Mouse (Mus musculus) cerebellum, adult 2 months (tissue): ENCODE data around the gene Pax4. TPM values are rescaled to one million over a fixed set of nuclear protein-coding genes. Genes with fewer than 3 reads are reported as not detected.
A peak's percentile ranks its signal among the peaks of the same experiment; 100 is the strongest.

Source experiments
- DNase-seq, 2 experiments: peaks; one replicate each; pipeline ENCODE4 v3.0.0; 2021
- H3K27ac ChIP-seq: fragments of 200-500 bp; 2 replicates; pipeline ENCODE4 v1.5.1; 2012; ENCODE audit warnings: low read length, control low read depth, inconsistent platforms; ENCODE audit not compliant: insufficient read depth
- H3K27me3 ChIP-seq: fragments of 200-500 bp; 2 replicates; pipeline ENCODE4 v1.6.1; 2012; ENCODE audit warnings: inconsistent platforms, mild to moderate bottlenecking, low read length, moderate library complexity; ENCODE audit not compliant: control insufficient read depth, insufficient read depth
- H3K4me1 ChIP-seq: fragments of 200-500 bp; 2 replicates; pipeline ENCODE4 v1.6.1; 2011; ENCODE audit warnings: low read length; ENCODE audit not compliant: control insufficient read depth, insufficient read depth
- H3K4me3 ChIP-seq: fragments of 200-500 bp; replicated peaks from 2 replicates; pipeline ENCODE3; 2011; ENCODE audit warnings: mild to moderate bottlenecking, low read depth, low read length, control low read depth; ENCODE audit not compliant: insufficient read depth
- CTCF ChIP-seq: fragments of 200-500 bp; IDR thresholded peaks from 2 replicates; pipeline ENCODE4 v1.5.1; 2011; ENCODE audit warnings: low read depth, mild to moderate bottlenecking, control low read depth, low read length, moderate library complexity, borderline replicate concordance; ENCODE audit not compliant: insufficient read depth
- POLR2A ChIP-seq: fragments of 200-500 bp; IDR thresholded peaks from 2 replicates; pipeline ENCODE4 v1.6.1; 2011; ENCODE audit warnings: low read length, control low read depth, borderline replicate concordance; ENCODE audit not compliant: insufficient read depth
- whole genome bisulfite sequencing: fragments of 180-500 bp; shearing (Covaris S2); methylation state at CpG from one replicate; pipeline ENCODE4 v1.1.7; 2018; 5-methylcytosine and 5-hydroxymethylcytosine counted together
- polyA plus RNA-seq: library from polyadenylated mRNA; depleted of rRNA; stranded (reverse); fragments of >200 nt; gene quantifications from 2 replicates; pipeline ENCODE4 v1.2.3, GENCODE M21; 2012

Pax4 gene
- polyA plus RNA-seq, 1 experiment = not detected

GRCm38 (mm10) chr6:28470017-28470602 is 21.0 kb upstream of the Pax4 start:
- TF ChIP-seq POLR2A (no peak), CTCF (no peak)
- Histone ChIP-seq H3K27me3 (no peaks in the 10 kb centered on the region), H3K4me3 (no peak overlapping the region), H3K27ac (no peak overlapping the region), H3K4me1 (no peaks in the 10 kb centered on the region)
- no peak for DNase-seq
- WGBS = 65% methylated on average over 4 of the region's 4 CpGs

GRCm38 (mm10) chr6:28464630-28465029 is 15.5 kb upstream of the Pax4 start:
- no peaks in the 10 kb centered on the region for H3K4me1 ChIP-seq
- H3K4me3 ChIP-seq = no peak overlapping the region
- no peaks in the 10 kb centered on the region for H3K27me3 ChIP-seq
- H3K27ac ChIP-seq = no peak overlapping the region
- 69% methylated on average over 6 of the region's 6 CpGs for WGBS
- DNase-seq = no peak
- TF ChIP-seq CTCF = no peak
- TF ChIP-seq POLR2A = no peak

GRCm38 (mm10) chr6:28460534-28460933 is 11.4 kb upstream of the Pax4 start:
- no peaks in the 10 kb centered on the region for H3K27me3 ChIP-seq
- DNase-seq = peak; percentile 80 to 84
- 7% methylated on average over 5 of the region's 5 CpGs for WGBS
- no peak overlapping the region for H3K27ac ChIP-seq
- peak; percentile 75 for TF ChIP-seq CTCF
- no peak for TF ChIP-seq POLR2A
- H3K4me1 ChIP-seq = no peaks in the 10 kb centered on the region
- no peak overlapping the region for H3K4me3 ChIP-seq

- Histone ChIP-seq H3K4me1 (no peaks in the 10 kb centered on the region), H3K27ac (no peak overlapping the region), H3K27me3 (no peaks in the 10 kb centered on the region), H3K4me3 (no peak overlapping the region)
- TF ChIP-seq POLR2A (no peak), CTCF (no peak)
- no peak for DNase-seq
These were observed 10.1 kb upstream of the Pax4 start for GRCm38 (mm10) chr6:28459221-28459668.

DNA sequence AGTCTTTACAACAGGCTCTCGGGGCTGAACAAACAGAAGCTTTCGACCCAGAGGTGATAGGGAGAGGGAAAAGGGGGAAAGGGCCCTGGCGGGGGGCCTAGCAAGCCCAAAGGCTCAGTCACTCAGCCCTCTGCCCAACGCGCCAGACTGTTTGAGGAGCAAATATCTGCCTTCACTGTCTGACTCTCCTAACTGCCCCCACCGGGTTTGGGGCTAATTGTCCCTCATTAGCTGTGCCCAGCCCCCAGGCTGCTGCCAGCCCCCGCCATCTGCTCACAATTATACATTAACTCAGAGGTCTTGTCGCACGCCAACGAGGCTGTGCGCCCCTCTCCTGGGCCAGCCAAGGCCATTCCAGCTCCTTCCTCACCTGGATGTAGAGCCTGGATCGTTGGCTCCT is 1.8 kb upstream of the Pax4 start:
- DNase-seq = no peak
- no peaks in the 10 kb centered on the region; the same call in 1 of the 2 replicates for H3K27me3 ChIP-seq
- no peaks in the 10 kb centered on the region for H3K4me1 ChIP-seq
- TF ChIP-seq POLR2A (no peak), CTCF (no peak)
- WGBS = 1% methylated on average over 12 of the region's 12 CpGs
- no peak overlapping the region for H3K4me3 ChIP-seq
- H3K27ac ChIP-seq = no peak overlapping the region

DNA sequence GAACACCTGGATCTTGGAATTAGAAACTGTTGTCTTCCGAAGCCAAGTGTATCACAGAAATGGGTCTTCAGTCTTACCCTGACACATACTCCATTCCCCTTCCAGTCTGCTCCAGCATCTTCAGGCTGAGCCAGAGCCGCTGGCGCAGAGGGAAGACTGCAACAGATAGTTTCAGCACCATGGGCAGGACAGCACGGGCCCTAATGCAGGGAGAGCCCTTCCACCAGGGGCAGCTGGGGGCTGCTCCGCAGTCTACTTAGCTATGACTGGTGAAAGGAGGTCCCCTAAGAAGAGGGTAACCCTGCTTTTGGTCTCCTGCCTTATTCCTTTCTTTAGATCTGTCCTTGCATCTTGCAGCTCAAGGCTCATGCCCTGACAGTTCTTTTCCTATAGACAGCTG is 1.3 kb upstream of the Pax4 start:
- no peak for TF ChIP-seq CTCF
- TF ChIP-seq POLR2A = no peak
- DNase-seq = no peak
- H3K4me1 ChIP-seq = no peaks in the 10 kb centered on the region

GRCm38 (mm10) chr6:28447937-28448336 is 1.2 kb downstream of the Pax4 start:
- TF ChIP-seq CTCF (no peak), POLR2A (no peak)
- DNase-seq = no peak
- Histone ChIP-seq H3K4me1 (no peaks in the 10 kb centered on the region), H3K27me3 (no peaks in the 10 kb centered on the region; the same call in 1 of the 2 replicates), H3K27ac (no peak overlapping the region), H3K4me3 (no peak overlapping the region)
- WGBS = 33% methylated on average over 7 of the region's 7 CpGs

More for the DNA sequence above, 1.3 kb upstream of the Pax4 start:
- 16% methylated on average over 5 of the region's 5 CpGs for WGBS
- H3K27ac ChIP-seq = no peak overlapping the region
- no peak overlapping the region for H3K4me3 ChIP-seq
- H3K27me3 ChIP-seq = no peaks in the 10 kb centered on the region; the same call in 1 of the 2 replicates

GRCm38 (mm10) chr6:28431538-28431855 is 17.7 kb downstream of the Pax4 start:
- no peak for TF ChIP-seq POLR2A
- no peak for TF ChIP-seq CTCF
- WGBS = 86% methylated on average over 6 of the region's 6 CpGs

More at GRCm38 (mm10) chr6:28431538-28431855, 17.7 kb downstream of the Pax4 start:
- Histone ChIP-seq H3K4me1 (peaks cover 13% of the 10 kb centered on the region), H3K27ac (no peak overlapping the region), H3K4me3 (no peak overlapping the region), H3K27me3 (no peaks in the 10 kb centered on the region)
- DNase-seq = no peak
